Mouse (Mus musculus): ENCODE measurements around the gene Rab11fip4.

GRCm38 (mm10) chr11:79610454-79610853 lies 19.4 kb downstream of the Rab11fip4 start:
- TF ChIP-seq FOSL1 (IDR thresholded peaks at IDR 0.05; ENCODE audit: insufficient read depth, low read length, poor library complexity, severe bottlenecking) (no peak), CTCF (IDR thresholded peaks at IDR 0.05; ENCODE audit: control insufficient read depth, insufficient read depth, insufficient read length) (no peak), MYOD1 (IDR thresholded peaks at IDR 0.05; ENCODE audit: control insufficient read depth, insufficient read length, low read depth) (no peak), USF1 (IDR thresholded peaks at IDR 0.05; ENCODE audit: low read depth) (no peak), MAX (IDR thresholded peaks at IDR 0.05) (no peak), MYOG (IDR thresholded peaks at IDR 0.05; ENCODE audit: control insufficient read depth, extremely low read depth, insufficient read length) (no peak), CEBPB (IDR thresholded peaks at IDR 0.05; ENCODE audit: low read depth) (no peak)

Data from C2C12 (cell line).